Mouse (Mus musculus) liver, embryonic 12.5 days (tissue): ENCODE measurements at regions not wholly inside any gene's neighbourhood (a gene's known extent, or its start where the extent isn't known, plus 50 kb on each side); places are given as distances from the start of the nearest gene placed in this dataset.

ENCODE experiments used
- ATAC-seq: fragments of 200-750 bp; cut with Nextera tagmentation; 2 replicates; pipeline ENCODE4 v1.8.0; 2017; ENCODE audit warnings: moderate number of reproducible peaks, mild to moderate bottlenecking, moderate library complexity
- H3K27ac ChIP-seq: fragments of 300-500 bp; sonication (generic); 2 replicates; pipeline ENCODE4 v1.5.1; 2016; ENCODE audit warnings: mild to moderate bottlenecking
- H3K27me3 ChIP-seq: fragments of 300-500 bp; sonication (generic); replicated peaks from 2 replicates; pipeline ENCODE4 v1.6.1; 2016; ENCODE audit warnings: mild to moderate bottlenecking, moderate library complexity
- H3K36me3 ChIP-seq: fragments of 300-500 bp; sonication (generic); 2 replicates; pipeline ENCODE4 v1.6.1; 2016; ENCODE audit warnings: mild to moderate bottlenecking, moderate library complexity
- H3K4me1 ChIP-seq: fragments of 300-500 bp; sonication (generic); 2 replicates; pipeline ENCODE4 v1.6.1; 2016
- H3K4me2 ChIP-seq: fragments of 300-500 bp; sonication (generic); 2 replicates; pipeline ENCODE4 v1.6.1; 2016; ENCODE audit warnings: mild to moderate bottlenecking, moderate library complexity
- H3K4me3 ChIP-seq: fragments of 300-500 bp; sonication (generic); 2 replicates; pipeline ENCODE4 v1.5.1; 2016; ENCODE audit warnings: mild to moderate bottlenecking, moderate library complexity
- H3K9ac ChIP-seq: fragments of 300-500 bp; sonication (generic); 2 replicates; pipeline ENCODE4 v1.6.1; 2016; ENCODE audit warnings: mild to moderate bottlenecking, moderate library complexity
- H3K9me3 ChIP-seq: fragments of 300-500 bp; sonication (generic); replicated peaks from 2 replicates; pipeline ENCODE4 v1.6.1; 2016; ENCODE audit warnings: mild to moderate bottlenecking, moderate library complexity
- WGBS: fragments of 180-500 bp; shearing (Covaris S2); methylation state at CpG from one replicate; pipeline ENCODE4 v1.1.7; 2016; ENCODE audit not compliant: insufficient replicate concordance; 5-methylcytosine and 5-hydroxymethylcytosine counted together

GRCm38 (mm10) chr1:164620129-164620528 is 162.0 kb upstream of the Atp1b1 start:
- WGBS = 70% methylated on average over 1 of the region's 1 CpGs
- H3K4me3 ChIP-seq = no peak overlapping the region
- no peak for ATAC-seq

GRCm38 (mm10) chr1:164617871-164618270 is 159.7 kb upstream of the Atp1b1 start:
- no peak for ATAC-seq
- no peaks in the 10 kb centered on the region for H3K36me3 ChIP-seq
- no peak overlapping the region for H3K9ac ChIP-seq
- H3K4me3 ChIP-seq = no peak overlapping the region
- H3K27ac ChIP-seq = no peak overlapping the region
- no peak overlapping the region for H3K4me2 ChIP-seq
- no peaks in the 10 kb centered on the region for H3K4me1 ChIP-seq
- no peaks in the 10 kb centered on the region for H3K9me3 ChIP-seq
- H3K27me3 ChIP-seq = no peaks in the 10 kb centered on the region

More at GRCm38 (mm10) chr1:164620129-164620528, 162.0 kb upstream of the Atp1b1 start:
- Histone ChIP-seq H3K36me3 (no peaks in the 10 kb centered on the region), H3K9me3 (no peaks in the 10 kb centered on the region), H3K4me2 (no peak overlapping the region), H3K27me3 (no peaks in the 10 kb centered on the region), H3K9ac (no peak overlapping the region), H3K4me1 (no peaks in the 10 kb centered on the region), H3K27ac (no peak overlapping the region)

GRCm38 (mm10) chr1:164607061-164607460 is 148.9 kb upstream of the Atp1b1 start:
- Histone ChIP-seq H3K4me2 (no peak overlapping the region), H3K4me1 (no peaks in the 10 kb centered on the region), H3K9me3 (no peaks in the 10 kb centered on the region), H3K27me3 (no peaks in the 10 kb centered on the region), H3K4me3 (no peak overlapping the region), H3K27ac (no peak overlapping the region), H3K36me3 (no peaks in the 10 kb centered on the region), H3K9ac (no peak overlapping the region)
- 73% methylated on average over 5 of the region's 5 CpGs for WGBS
- ATAC-seq = no peak

- H3K27me3 ChIP-seq = no peaks in the 10 kb centered on the region
- H3K9me3 ChIP-seq = no peaks in the 10 kb centered on the region
- H3K9ac ChIP-seq = no peak overlapping the region
- H3K4me3 ChIP-seq = no peak overlapping the region
- no peak for ATAC-seq
- whole genome bisulfite sequencing = 68% methylated on average over 8 of the region's 8 CpGs
- no peak overlapping the region for H3K4me2 ChIP-seq
- H3K36me3 ChIP-seq = no peaks in the 10 kb centered on the region
- H3K27ac ChIP-seq = no peak overlapping the region
- H3K4me1 ChIP-seq = no peaks in the 10 kb centered on the region
These were observed 148.1 kb upstream of the Atp1b1 start for GRCm38 (mm10) chr1:164606141-164606754.

GRCm38 (mm10) chr1:164603433-164603832 is 145.3 kb upstream of the Atp1b1 start:
- Histone ChIP-seq H3K9ac (no peak overlapping the region), H3K4me3 (no peak overlapping the region), H3K27ac (no peak overlapping the region), H3K36me3 (no peaks in the 10 kb centered on the region), H3K4me1 (no peaks in the 10 kb centered on the region), H3K9me3 (no peaks in the 10 kb centered on the region), H3K27me3 (no peaks in the 10 kb centered on the region), H3K4me2 (no peak overlapping the region)
- WGBS = 59% methylated on average over 3 of the region's 3 CpGs
- ATAC-seq = no peak

GRCm38 (mm10) chr1:164602568-164602967 is 144.4 kb upstream of the Atp1b1 start:
- no peak overlapping the region for H3K27ac ChIP-seq
- no peaks in the 10 kb centered on the region for H3K4me1 ChIP-seq
- ATAC-seq = peak; percentile 70
- no peak overlapping the region for H3K9ac ChIP-seq
- no peaks in the 10 kb centered on the region for H3K9me3 ChIP-seq
- no peaks in the 10 kb centered on the region for H3K36me3 ChIP-seq
- no peak overlapping the region for H3K4me2 ChIP-seq
- H3K27me3 ChIP-seq = no peaks in the 10 kb centered on the region
- no peak overlapping the region for H3K4me3 ChIP-seq
- 56% methylated on average over 5 of the region's 5 CpGs for WGBS

- Histone ChIP-seq H3K4me2 (no peak overlapping the region), H3K27ac (no peak overlapping the region), H3K36me3 (no peaks in the 10 kb centered on the region), H3K4me1 (no peaks in the 10 kb centered on the region), H3K9me3 (no peaks in the 10 kb centered on the region), H3K27me3 (no peaks in the 10 kb centered on the region), H3K9ac (no peak overlapping the region), H3K4me3 (no peak overlapping the region)
- WGBS = 62% methylated on average over 3 of the region's 3 CpGs
- ATAC-seq = no peak
These were observed 132.1 kb upstream of the Atp1b1 start for GRCm38 (mm10) chr1:164590205-164590613.

GRCm38 (mm10) chr1:164586066-164586989 is 128.2 kb upstream of the Atp1b1 start:
- Histone ChIP-seq H3K4me2 (no peak overlapping the region), H3K9me3 (no peaks in the 10 kb centered on the region), H3K27me3 (no peaks in the 10 kb centered on the region), H3K4me1 (no peaks in the 10 kb centered on the region), H3K4me3 (no peak overlapping the region), H3K27ac (no peak overlapping the region), H3K36me3 (no peaks in the 10 kb centered on the region), H3K9ac (no peak overlapping the region)
- WGBS = 30% methylated on average over 11 of the region's 11 CpGs
- no peak for ATAC-seq

GRCm38 (mm10) chr1:164576856-164577489 is 118.8 kb upstream of the Atp1b1 start:
- WGBS = 59% methylated on average over 14 of the region's 14 CpGs
- Histone ChIP-seq H3K9me3 (no peaks in the 10 kb centered on the region), H3K9ac (no peak overlapping the region), H3K36me3 (no peaks in the 10 kb centered on the region), H3K27me3 (no peaks in the 10 kb centered on the region), H3K4me2 (no peak overlapping the region), H3K4me3 (no peak overlapping the region), H3K27ac (no peak overlapping the region), H3K4me1 (no peaks in the 10 kb centered on the region)
- no peak for ATAC-seq

GRCm38 (mm10) chr1:164573639-164574038 is 115.5 kb upstream of the Atp1b1 start:
- no peak overlapping the region for H3K9ac ChIP-seq
- no peaks in the 10 kb centered on the region for H3K36me3 ChIP-seq
- no peak overlapping the region for H3K4me3 ChIP-seq
- no peak for ATAC-seq
- H3K4me1 ChIP-seq = no peaks in the 10 kb centered on the region
- H3K27me3 ChIP-seq = no peaks in the 10 kb centered on the region
- 66% methylated on average over 5 of the region's 5 CpGs for WGBS
- no peak overlapping the region for H3K4me2 ChIP-seq
- no peaks in the 10 kb centered on the region for H3K9me3 ChIP-seq
- H3K27ac ChIP-seq = no peak overlapping the region

GRCm38 (mm10) chr1:164572183-164572582 is 114.0 kb upstream of the Atp1b1 start:
- H3K4me1 ChIP-seq = no peaks in the 10 kb centered on the region
- H3K9me3 ChIP-seq = no peaks in the 10 kb centered on the region
- H3K36me3 ChIP-seq = no peaks in the 10 kb centered on the region
- WGBS = 40% methylated on average over 4 of the region's 4 CpGs
- H3K27ac ChIP-seq = no peak overlapping the region
- no peak overlapping the region for H3K9ac ChIP-seq
- ATAC-seq = no peak
- H3K4me3 ChIP-seq = no peak overlapping the region
- no peaks in the 10 kb centered on the region for H3K27me3 ChIP-seq
- no peak overlapping the region for H3K4me2 ChIP-seq

GRCm38 (mm10) chr1:164571496-164572078 is 113.4 kb upstream of the Atp1b1 start:
- H3K27ac ChIP-seq = no peak overlapping the region
- no peak overlapping the region for H3K9ac ChIP-seq
- H3K9me3 ChIP-seq = no peaks in the 10 kb centered on the region
- 62% methylated on average over 5 of the region's 5 CpGs for WGBS
- H3K4me3 ChIP-seq = no peak overlapping the region
- no peaks in the 10 kb centered on the region for H3K27me3 ChIP-seq
- ATAC-seq = no peak
- H3K36me3 ChIP-seq = no peaks in the 10 kb centered on the region
- no peak overlapping the region for H3K4me2 ChIP-seq
- no peaks in the 10 kb centered on the region for H3K4me1 ChIP-seq
